ENCODE assay signal across 10 mouse cellular contexts in genomic region chr19:16529293-16529920, GRCm38 (mm10).
DNase-seq lines count a peak whose midpoint lies in the region; TF ChIP-seq lines count a peak whose summit lies in the region.
"Had no signal": no experiment of that assay in that cellular context is flagged by ENCODE, and none has a peak within 500 bp of the region (broad histone marks: within the 10 kb centered on the region; RNA-seq: fewer than 3 reads in every experiment).

No protein-coding gene starts in this region.

- no peaks in the 10 kb centered on the region for H3K27me3 ChIP-seq in small intestine, adult 2 months (ENCODE audit: control insufficient read depth, insufficient read depth, low read length)
- H3K27me3 ChIP-seq: heart, embryonic 13.5 days had no signal

- no peak for TF ChIP-seq POLR2A in small intestine, adult 2 months (IDR thresholded peaks at IDR 0.05; ENCODE audit: low read depth, low read length)

- H3K4me3 ChIP-seq in small intestine, adult 2 months (ENCODE audit: low read depth, low read length) = no peak overlapping the region
- H3K4me3 ChIP-seq: heart, embryonic 13.5 days had no signal

- peak; percentile 27; the same call in 1 of the 2 replicates for TF ChIP-seq CTCF in small intestine, adult 2 months (IDR thresholded peaks at IDR 0.05; ENCODE audit: extremely low read depth, insufficient read length, insufficient replicate concordance, low read depth, low read length)

- DNase-seq in heart, adult 18-20 months = peak; percentile 22 to 55
- no peak for DNase-seq in heart, adult 9 months (ENCODE audit: low spot score in 2 of 2)
- DNase-seq in 3T3-L1 (ENCODE audit: low read depth, low spot score) (peak; percentile 60), NIH3T3 (ENCODE audit: low read depth) (peak; percentile 40)
- peak; percentile 14 for DNase-seq in induced T-regulatory cell, adult 2 months (ENCODE audit: low read depth)
- no peak for DNase-seq in layer of hippocampus, postnatal 36 days
- no peak for DNase-seq in cerebellum, adult 11 months

- no peaks in the 10 kb centered on the region for H3K36me3 ChIP-seq in small intestine, adult 2 months (ENCODE audit: control insufficient read depth, insufficient read depth, low read length)
- H3K36me3 ChIP-seq: heart, embryonic 13.5 days had no signal

- H3K4me1 ChIP-seq in small intestine, adult 2 months (ENCODE audit: control insufficient read depth, insufficient read depth, insufficient read length, low read length) = no peaks in the 10 kb centered on the region
- H3K4me1 ChIP-seq: heart, embryonic 13.5 days had no signal

- H3K27ac ChIP-seq in small intestine, adult 2 months (ENCODE audit: insufficient read depth, low read depth, low read length) = no peak overlapping the region
- H3K27ac ChIP-seq: heart, embryonic 13.5 days; macrophage had no signal

Comparison
In these comparisons a context has a peak if more than half of its experiments do, and no peak if none do; other contexts are left out.
1. DNase-seq: peak in heart, adult 18-20 months (2 of 2), 3T3-L1 (single experiment), NIH3T3 (single experiment) and induced T-regulatory cell, adult 2 months (single experiment); none in heart, adult 9 months (0 of 2), layer of hippocampus, postnatal 36 days (0 of 2) and cerebellum, adult 11 months (single experiment).